Mouse (Mus musculus) cerebellum, adult 2 months (tissue): ENCODE measurements at regions not wholly inside any gene's neighbourhood (a gene's known extent, or its start where the extent isn't known, plus 50 kb on each side); places are given as distances from the start of the nearest gene placed in this dataset.

ENCODE experiments used
- DNase-seq, 2 experiments: peaks; one replicate each; pipeline ENCODE4 v3.0.0; 2021
- H3K27ac ChIP-seq: fragments of 200-500 bp; 2 replicates; pipeline ENCODE4 v1.5.1; 2012; ENCODE audit warnings: low read length, control low read depth, inconsistent platforms; ENCODE audit not compliant: insufficient read depth
- H3K27me3 ChIP-seq: fragments of 200-500 bp; 2 replicates; pipeline ENCODE4 v1.6.1; 2012; ENCODE audit warnings: inconsistent platforms, mild to moderate bottlenecking, low read length, moderate library complexity; ENCODE audit not compliant: control insufficient read depth, insufficient read depth
- H3K4me1 ChIP-seq: fragments of 200-500 bp; 2 replicates; pipeline ENCODE4 v1.6.1; 2011; ENCODE audit warnings: low read length; ENCODE audit not compliant: control insufficient read depth, insufficient read depth
- H3K4me3 ChIP-seq: fragments of 200-500 bp; replicated peaks from 2 replicates; pipeline ENCODE3; 2011; ENCODE audit warnings: mild to moderate bottlenecking, low read depth, low read length, control low read depth; ENCODE audit not compliant: insufficient read depth
- CTCF ChIP-seq: fragments of 200-500 bp; IDR thresholded peaks from 2 replicates; pipeline ENCODE4 v1.5.1; 2011; ENCODE audit warnings: low read depth, mild to moderate bottlenecking, control low read depth, low read length, moderate library complexity, borderline replicate concordance; ENCODE audit not compliant: insufficient read depth
- POLR2A ChIP-seq: fragments of 200-500 bp; IDR thresholded peaks from 2 replicates; pipeline ENCODE4 v1.6.1; 2011; ENCODE audit warnings: low read length, control low read depth, borderline replicate concordance; ENCODE audit not compliant: insufficient read depth
- WGBS: fragments of 180-500 bp; shearing (Covaris S2); methylation state at CpG from one replicate; pipeline ENCODE4 v1.1.7; 2018; 5-methylcytosine and 5-hydroxymethylcytosine counted together

GRCm38 (mm10) chr15:65193654-65194053, 178.9 kb upstream of the Gm21961 start:
- no peak overlapping the region for H3K4me3 ChIP-seq
- WGBS = 86% methylated on average over 1 of the region's 1 CpGs
- H3K4me1 ChIP-seq = no peaks in the 10 kb centered on the region
- TF ChIP-seq POLR2A = no peak
- TF ChIP-seq CTCF = no peak
- H3K27ac ChIP-seq = no peak overlapping the region
- DNase-seq = no peak
- no peaks in the 10 kb centered on the region for H3K27me3 ChIP-seq
